Mouse (Mus musculus) frontal cortex, adult 2 months (tissue): Measurements from ENCODE around the gene Smok3c. TPM values are rescaled to one million over a fixed set of nuclear protein-coding genes. Genes with fewer than 3 reads are reported as not detected.
A peak's percentile ranks its signal among the peaks of the same experiment; 100 is the strongest.
"Not testable (repeated sequence)": the region's sequence is repeated elsewhere in the genome, so short reads cannot be mapped to it uniquely, and the experiment has no call there.

Experiments
- DNase-seq, 2 experiments: peaks; one replicate each; pipeline ENCODE4 v3.0.0; 2022; ENCODE audit warnings: low spot score in 1 of 2; ENCODE audit errors: extremely low spot score in 1 of 2
- polyA plus RNA-seq: library from polyadenylated mRNA; depleted of rRNA; stranded (reverse); fragments of >200 nt; gene quantifications from 2 replicates; pipeline ENCODE4 v1.2.3, GENCODE M21; 2012; rRNA removed

The Smok3c gene
- polyA plus RNA-seq, result not detected in 2 replicates

DNA sequence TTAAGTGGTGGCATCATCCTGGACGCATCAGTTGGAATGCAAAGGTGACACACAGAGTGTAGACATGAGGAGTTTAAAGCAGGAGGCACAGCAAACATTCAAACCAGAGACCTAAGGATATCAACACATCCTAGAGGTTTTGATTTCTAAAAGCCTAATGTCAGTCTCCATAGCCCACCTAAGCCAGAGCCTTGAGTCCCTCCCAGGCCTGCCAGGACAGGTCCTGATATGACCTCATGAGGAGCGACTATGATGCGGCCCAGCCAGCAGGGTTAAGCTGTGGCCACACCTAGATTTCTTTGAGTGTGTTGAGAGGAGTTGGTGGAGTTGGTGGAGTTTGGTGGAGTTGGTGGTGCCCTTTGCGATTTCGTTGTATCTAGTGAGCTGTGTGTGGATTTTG is at the start of gene Smok3c:
Smok3c (plus strand) TSS at position 301 of the 400 bp plus-strand sequence.
- not testable (repeated sequence) for DNase-seq

DNA sequence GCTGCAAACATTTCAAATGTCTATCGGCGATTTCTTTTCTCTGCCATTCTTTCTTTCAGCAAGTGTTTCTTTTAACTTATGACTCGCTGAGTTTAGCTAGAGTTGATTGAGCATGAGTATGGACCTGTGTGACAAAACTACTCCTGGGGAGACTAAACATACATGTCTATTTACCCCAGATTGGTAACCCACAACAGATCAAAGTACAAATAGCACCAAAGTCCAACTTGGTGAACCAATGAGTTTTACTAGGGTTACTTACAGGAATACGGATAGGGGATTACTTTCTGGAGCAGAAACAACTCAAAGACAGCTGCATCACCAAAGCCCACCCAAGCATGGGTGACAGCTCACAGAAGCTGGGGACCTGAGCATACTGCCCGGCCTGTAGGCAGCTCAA is 43.6 kb upstream of the Smok3c start:
- no peak for DNase-seq

DNA sequence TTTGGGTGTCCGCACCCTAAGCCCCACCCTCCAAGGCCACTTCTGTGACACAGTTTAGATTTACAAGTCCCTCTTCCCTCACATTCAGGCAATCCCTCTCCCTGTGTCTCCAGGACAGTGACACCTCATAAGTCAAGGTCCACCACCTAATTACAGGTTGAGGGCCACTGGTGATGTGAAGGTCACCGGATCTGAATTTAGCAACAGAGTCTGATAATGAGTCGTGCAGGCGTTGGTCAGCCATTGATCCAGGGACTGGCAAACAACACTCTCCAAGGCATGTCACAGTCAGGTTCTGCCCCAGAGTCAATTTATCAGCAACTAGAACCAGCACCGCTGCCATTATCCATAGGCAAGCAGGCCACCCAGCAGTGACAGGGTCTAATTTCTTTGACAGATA is 40.6 kb upstream of the Smok3c start:
- DNase-seq, result no peak

DNA sequence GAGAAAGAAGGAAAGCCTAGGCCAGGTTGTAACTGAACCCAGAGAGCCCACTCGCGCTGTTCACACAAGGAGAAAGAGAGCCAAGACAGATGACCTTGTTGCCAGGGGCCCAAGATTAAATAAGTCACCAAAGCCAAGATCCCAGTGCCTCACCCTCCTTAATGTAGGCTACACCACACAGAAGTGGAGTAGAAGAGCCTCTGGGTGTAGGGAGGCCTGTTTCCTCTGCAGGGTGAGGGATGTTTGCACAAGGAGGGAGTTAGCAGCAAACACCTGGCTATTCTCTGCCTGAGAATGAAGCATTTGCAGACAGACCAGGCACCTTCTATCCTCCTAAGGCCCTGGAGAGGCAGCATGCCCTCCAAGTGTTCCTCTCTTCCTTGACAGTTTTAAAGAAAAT is 36.5 kb upstream of the Smok3c start:
- no peak for DNase-seq

DNA sequence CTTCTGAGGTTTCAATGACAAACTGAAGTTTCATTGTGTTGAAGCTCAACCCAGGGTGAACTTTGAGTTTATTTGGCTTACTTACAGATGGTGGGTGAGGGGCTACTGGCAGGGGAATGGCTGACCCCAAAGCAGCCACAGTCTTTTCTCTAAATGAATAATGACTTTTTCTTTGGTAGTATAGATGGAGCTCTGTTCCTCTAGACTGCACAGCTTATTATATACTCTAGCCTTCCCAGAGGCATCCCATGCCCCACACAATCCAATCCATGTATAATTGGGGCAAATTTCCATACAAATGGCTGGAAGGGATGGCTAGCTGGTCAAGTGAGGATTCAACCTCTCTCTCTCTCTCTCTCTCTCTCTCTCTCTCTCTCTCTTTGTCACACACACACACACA is 36.0 kb upstream of the Smok3c start:
- DNase-seq, result no peak

DNA sequence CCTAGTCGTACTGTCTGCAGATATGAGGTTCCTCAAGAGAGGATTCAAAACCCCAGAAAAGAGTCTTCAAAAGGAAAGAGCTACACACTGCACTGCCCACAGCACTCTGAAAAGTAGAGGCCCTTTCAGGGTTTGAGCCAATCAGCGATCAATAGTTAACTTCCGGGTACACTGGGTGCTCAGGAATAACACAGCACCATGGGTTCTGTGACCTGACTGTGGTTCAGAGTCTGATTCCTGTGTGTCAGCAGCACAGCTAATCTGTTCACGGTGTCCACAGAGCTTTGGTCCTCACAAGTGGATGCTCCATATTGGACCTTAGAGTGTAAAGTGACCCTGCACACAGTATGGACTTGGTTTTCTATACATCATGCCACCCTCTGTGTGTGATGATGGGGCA is 33.4 kb upstream of the Smok3c start:
- DNase-seq, result not testable (repeated sequence)

DNA sequence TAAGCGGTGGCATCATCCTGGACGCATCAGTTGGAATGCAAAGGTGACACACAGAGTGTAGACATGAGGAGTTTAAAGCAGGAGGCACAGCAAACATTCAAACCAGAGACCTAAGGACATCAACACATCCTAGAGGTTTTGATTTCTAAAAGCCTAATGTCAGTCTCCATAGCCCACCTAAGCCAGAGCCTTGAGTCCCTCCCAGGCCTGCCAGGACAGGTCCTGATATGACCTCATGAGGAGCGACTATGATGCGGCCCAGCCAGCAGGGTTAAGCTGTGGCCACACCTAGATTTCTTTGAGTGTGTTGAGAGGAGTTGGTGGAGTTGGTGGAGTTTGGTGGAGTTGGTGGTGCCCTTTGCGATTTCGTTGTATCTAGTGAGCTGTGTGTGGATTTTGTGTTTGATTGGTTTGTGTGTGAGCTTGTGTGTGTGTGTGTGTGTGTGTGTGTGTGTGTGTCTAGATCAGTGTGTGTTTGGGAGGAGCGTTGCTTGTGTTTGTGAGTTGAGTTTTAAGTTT is 32.0 kb upstream of the Smok3c start, which contains the start of the genes Smok3a and Smok3b:
Smok3a (plus strand) TSS at position 301 of the 519 bp plus-strand sequence.
Smok3b (plus strand) TSS at position 469 of the 519 bp plus-strand sequence.
- not testable (repeated sequence) for DNase-seq

DNA sequence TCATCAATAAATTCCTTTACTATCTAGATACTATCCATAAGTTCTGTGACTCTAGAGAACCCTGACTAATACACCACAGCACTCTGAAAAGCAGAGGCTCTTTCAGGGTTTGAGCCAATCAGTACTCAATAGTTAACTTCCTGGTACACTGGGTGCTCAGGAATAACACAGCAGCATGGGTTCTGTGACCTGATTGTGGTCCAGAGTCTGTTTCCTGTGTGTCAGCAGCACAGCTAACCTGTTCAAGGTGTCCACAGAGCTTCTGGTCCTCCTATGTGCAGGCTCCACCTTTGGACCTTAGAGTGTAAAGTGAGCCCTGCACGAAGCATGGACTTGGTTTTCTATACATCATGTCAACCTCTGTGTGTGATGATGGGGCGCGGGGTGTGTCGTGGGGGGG is 20.8 kb downstream of the Smok3c start:
- DNase-seq, result no peak

DNA sequence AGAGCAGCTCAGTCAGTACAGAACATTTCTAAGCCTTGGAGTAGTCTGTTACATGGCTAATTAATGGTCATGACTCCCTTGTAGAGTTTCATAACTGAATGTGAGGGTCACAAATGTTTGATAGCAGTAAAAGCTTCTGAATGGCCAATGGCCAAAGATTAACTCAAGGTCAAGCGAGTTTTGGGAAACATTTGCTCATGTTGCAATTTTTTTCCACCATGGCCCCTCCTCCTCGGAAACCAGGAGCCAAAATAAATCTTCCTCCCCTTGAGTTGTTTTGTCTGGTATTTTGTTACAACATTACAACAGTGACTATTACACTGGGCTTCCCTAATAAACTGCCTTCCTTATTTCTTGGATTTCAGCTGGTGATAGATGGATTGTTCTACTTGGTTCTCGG is 22.7 kb downstream of the Smok3c start:
- no peak for DNase-seq

DNA sequence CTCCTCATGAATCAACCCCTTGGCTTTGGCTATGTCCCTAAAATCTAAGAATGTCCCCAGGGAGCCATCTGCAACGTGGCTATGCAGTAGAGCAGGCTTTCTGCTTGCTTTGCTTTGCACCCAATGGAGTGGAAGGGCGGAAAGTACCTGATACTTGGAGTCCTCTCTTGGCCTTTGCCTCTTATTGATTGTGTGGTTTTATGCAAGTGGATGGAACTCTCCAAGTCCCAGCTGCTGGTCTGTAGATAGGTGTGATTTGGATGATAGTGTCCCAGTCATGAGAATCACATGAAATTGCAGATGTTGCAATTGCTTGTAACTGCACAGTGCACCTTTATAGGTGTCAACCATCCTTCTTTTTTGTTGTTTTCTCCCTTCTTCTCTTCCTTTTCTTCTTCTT is 23.2 kb downstream of the Smok3c start:
- no peak for DNase-seq

DNA sequence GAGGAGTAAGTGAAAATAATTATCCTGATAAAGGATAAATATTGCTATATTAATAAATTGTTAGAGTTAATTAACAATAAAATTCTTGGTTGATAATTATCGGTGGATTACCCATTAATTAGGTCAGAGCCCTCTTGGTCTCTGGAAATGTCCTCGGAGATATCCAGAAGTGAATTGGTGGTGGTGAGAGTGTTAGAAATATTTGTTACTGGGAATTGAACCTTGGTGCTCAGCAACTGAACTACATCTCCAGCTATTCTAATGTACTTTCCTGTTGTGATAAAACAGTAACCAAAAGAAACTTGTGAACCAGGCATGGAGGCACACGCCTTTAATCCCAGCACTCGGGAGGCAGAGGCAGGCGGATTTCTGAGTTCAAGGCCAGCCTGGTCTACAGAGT is 27.5 kb downstream of the Smok3c start:
- DNase-seq, result no peak

DNA sequence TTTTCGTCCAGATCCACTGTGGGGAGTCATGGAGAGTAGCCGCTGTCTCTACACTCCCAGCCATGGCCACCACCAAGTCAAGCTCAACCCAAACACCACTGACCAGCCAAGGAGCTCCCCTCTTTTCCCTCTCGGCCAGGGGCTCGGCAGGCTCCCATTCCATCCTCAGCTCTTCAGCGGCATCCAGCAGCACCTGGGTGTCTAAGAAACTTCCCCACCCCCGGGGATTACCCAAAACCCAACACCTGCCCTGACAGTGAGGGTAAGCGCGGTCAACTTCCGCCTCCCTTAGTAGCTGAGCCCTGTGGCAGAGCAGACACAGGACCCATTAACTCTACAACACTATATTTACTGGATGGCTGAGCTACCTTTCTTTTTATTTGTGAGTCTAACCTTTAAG is 28.5 kb downstream of the Smok3c start:
- no peak for DNase-seq

DNA sequence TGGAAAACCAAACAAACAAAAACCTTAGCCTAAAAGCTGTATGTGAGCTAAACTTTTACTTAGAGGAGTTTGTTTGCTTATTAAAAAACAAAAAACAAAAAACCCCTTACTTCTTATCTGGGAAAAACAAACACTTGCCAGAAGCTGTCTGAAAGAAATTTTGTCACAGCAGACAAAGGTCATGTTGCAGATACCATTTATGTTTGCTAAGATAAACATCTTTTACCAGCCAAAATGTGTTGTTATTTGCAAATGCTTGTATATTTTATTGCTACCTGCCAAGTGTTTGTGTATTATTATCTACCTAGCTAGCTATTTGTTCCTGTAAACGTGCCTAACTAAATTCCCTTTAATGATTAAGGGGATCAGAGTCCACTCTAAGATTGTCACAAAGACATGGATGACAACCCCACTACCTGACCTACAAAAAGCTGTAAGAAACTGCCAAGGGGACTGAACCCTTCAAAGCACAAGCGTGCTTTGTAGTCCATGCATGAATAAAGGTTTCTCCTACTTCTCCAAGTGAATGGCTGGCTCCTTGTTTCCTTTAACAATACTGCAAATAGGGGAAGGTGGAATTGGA is 30.4 kb downstream of the Smok3c start:
- DNase-seq, result no peak

DNA sequence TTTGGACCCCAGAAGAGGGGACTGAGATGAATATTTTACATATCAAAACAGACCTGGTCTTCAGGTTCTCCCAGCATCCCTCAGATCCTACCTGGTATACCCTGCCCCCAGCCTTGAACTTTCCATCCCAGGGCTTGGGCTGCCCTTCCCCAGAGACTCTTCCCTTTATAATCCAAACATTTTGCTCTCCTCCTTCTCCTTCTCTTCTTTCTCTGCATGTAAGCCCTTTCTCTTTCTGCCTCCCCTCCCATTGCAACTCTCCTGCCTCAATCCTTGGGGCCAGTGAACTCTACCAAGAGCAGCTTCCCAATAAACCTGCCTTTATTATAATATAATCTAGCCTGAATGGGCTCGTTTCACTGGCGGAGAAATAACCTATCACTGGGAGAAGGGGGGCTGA is 30.9 kb downstream of the Smok3c start:
- DNase-seq, result no peak

DNA sequence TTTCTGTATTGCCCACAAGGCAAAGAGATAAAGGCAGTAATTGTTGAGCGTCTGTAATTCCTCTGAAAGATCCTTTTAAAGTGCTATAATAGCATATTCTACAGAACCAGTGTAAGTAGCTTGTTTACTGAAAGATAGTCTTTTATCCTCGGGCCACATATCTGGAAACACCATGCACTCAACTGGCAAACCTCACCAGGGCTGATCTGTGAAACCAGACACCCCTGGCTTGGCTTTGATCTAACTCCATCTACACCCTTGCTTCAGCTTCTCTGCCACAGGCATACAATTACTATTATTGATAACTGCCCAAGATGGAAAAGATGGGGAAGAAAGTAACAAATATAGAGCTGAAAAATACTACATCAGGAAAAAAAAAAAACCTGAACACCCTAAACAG is 31.5 kb downstream of the Smok3c start:
- no peak for DNase-seq

DNA sequence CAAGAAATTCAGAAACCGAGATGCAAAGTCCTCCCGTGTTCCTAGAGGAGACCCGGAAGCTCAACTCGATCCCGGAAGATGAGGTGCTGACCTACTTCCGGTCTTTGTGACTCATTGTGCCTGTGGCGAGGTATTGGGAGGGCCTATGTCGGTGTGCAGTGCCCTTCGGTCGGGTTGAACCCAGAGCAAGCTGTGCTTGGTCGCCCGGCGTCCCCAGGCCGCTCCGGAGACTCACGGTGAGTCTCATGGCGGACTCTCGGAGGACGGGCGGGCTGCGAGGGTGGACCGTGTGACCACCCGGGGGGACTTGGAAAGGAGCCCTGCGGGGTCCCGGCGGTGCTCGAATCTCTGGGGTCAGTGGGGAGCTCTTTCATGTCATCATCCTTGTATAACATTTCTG is 32.0 kb downstream of the Smok3c start, which contains the start of gene Zkscan1:
Zkscan1 (plus strand) TSS at position 89 of the 400 bp plus-strand sequence.
- peak; percentile 63 to 86 for DNase-seq

DNA sequence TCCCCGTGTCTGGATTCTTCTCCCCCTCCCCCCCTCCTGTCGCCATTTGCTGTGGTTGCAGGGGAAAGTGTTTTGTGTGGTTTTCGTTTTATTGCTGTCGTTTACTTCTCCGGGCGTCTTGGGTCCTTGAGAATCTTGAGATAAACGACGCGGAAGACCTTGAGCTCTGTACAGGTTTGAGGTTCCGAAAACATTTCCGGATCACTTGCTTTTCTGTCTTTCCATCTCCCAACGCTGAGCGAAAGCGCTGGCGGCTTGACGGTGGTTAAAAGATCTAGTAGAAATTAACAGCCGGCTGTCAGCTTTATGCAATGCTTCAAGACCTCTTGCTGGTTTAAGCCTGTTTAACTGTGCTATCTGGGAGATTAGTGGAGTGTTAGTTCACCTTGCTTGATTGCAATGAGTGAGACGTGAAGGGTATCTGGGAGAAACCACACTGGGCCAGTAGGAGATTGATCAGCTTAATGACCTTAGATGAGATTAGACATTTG is 32.5 kb downstream of the Smok3c start:
- DNase-seq, result peak in 1 of 2 experiments; percentile 34

DNA sequence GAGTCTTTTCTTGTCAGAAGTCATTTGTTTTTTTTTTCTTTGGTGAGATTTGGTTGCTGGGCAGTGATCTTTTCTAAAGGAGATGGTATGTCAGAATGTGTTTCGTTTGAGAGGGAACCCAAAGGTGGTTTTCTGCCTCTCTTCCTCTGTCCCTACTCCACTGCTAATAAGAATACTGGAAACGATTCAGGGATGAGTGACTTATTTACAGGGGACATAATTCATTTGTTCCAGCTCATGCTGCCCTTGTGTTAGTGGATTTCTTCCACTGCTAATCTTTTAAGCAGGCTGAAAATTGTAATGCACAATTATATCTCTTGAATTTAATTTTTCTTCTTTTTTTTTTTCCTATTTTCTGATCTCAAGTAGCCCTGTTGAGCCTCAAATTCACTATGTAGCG is 33.8 kb downstream of the Smok3c start:
- no peak for DNase-seq

DNA sequence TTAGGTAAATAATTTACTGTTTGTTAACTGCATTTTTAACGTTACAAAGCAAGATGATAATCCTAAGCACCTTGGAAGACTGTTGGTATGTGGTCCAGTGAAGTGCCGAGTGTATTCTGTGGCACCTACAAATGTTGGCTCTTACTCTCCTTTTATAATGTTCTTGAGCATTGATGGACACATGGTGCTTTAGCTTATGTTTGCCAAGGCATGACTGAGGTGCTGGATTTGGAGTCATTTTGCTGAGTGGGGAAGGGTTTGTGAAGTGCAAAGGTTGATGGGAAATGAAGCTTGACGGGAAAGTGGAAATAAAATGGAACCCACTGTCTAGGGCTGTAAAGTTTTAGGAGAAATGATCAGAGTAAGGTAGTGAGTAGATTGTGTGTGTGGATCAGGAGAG is 35.4 kb downstream of the Smok3c start:
- no peak for DNase-seq

DNA sequence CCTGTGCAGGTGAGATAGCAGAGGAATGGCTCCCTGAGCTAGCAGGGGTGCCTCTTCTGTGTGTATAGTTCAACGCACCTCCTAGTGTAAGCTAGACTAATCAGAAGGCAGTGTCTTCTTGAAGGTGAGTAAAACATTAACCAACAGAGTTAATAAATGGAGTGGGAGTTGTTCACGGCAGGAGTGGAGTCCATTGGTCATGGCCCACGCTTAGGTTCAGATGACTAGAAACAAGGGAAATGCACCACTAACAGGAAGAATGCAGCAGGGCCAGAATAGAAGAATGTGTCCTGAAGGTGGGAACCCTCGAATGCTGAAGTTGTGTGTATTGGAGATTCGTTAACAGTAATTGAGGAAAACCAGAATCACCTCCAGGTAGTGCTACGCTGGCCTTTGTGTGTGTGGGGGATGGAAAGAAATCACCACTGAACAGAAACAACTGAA is 36.1 kb downstream of the Smok3c start:
- DNase-seq, result no peak

DNA sequence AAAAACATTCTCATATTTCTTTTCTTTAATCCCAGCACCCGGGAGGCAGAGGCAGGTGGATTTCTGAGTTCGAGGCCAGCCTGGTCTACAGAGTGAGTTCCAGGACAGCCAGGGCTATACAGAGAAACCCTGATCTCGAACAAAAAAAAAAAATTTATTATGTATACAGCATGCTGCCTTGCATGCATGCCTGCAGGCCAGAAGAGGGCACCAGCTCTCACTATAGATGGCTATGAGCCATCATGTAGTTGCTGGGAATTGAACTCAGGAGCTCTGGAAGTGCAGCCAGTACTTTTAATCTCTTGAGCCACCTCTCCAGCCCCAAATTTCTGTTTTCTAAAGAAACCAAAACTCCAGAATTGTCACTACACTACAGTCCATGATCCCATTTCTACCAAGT is 37.3 kb downstream of the Smok3c start:
- DNase-seq, result no peak

DNA sequence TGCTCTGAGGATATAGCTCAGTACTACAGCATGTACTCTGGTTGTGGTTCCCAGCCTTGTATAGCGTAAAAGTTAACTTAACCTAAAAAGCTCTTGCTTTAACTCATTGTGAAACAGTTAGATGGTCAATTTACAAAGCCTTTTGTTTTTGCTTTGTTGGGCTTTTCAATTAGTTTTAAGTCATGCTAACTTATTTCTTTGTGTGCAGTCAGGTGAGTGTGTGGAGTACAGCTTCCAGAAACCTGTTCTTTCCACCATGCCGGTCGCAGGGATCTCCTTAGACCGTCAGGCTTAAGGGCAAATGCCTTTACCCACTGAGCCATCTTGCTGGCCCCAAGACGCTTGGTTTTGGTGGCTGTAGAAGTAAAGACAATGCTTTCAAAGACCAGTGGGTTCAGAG is 37.7 kb downstream of the Smok3c start:
- DNase-seq, result no peak
